Mouse (Mus musculus) ES-E14 (cell line): ENCODE measurements around the gene Hoxc10.

Source experiments
- CHD2 ChIP-seq: IDR thresholded peaks from 2 replicates; pipeline ENCODE4 v1.6.1; 2014; ENCODE audit warnings: mild to moderate bottlenecking, low read depth, low read length, inconsistent platforms
- HCFC1 ChIP-seq: IDR thresholded peaks from 2 replicates; pipeline ENCODE4 v1.6.1; 2012; ENCODE audit warnings: low read length, inconsistent platforms, borderline replicate concordance; ENCODE audit not compliant: insufficient read depth
- MAFK ChIP-seq: IDR thresholded peaks from 2 replicates; pipeline ENCODE4 v1.6.1; 2014; ENCODE audit warnings: mild to moderate bottlenecking, low read depth, low read length, inconsistent platforms; ENCODE audit not compliant: insufficient read depth
- ZC3H11A ChIP-seq: IDR thresholded peaks from 2 replicates; pipeline ENCODE4 v1.6.1; 2012; ENCODE audit warnings: low read depth, mild to moderate bottlenecking, inconsistent platforms, low read length, borderline replicate concordance
- ZNF384 ChIP-seq: IDR thresholded peaks from 2 replicates; pipeline ENCODE4 v1.6.1; 2012; ENCODE audit warnings: low read depth, low read length, inconsistent platforms

DNA sequence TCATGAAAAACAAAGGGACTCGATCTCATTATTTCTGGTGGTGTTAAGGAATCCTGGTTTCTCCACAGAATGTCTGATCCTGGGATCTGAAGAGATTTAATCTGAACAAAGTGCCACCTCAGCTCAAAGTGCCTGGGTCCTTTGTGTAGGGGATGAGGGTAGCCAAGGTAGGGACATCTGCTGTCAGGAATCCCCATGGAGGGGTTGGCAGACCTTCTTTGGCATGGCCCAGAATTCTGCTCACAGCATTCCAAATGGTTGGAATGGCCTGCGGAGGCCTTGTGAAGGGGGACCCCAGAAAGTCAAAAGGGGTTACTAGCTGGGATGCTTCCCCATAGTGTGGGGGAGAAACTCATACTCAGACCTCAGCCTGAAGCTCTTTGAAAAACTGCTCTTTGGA lies 17.8 kb upstream of the Hoxc10 start:
- TF ChIP-seq MAFK (no peak), HCFC1 (no peak), CHD2 (no peak), ZC3H11A (no peak), ZNF384 (no peak)
